Mouse (Mus musculus): Measurements from ENCODE around the gene Nr2f1. TPM values are rescaled to one million over a fixed set of nuclear protein-coding genes. Genes with fewer than 3 reads are reported as not detected.

The Nr2f1 gene
- polyA plus RNA-seq, 1 experiment from 2014 or later = 9.8 TPM

DNA sequence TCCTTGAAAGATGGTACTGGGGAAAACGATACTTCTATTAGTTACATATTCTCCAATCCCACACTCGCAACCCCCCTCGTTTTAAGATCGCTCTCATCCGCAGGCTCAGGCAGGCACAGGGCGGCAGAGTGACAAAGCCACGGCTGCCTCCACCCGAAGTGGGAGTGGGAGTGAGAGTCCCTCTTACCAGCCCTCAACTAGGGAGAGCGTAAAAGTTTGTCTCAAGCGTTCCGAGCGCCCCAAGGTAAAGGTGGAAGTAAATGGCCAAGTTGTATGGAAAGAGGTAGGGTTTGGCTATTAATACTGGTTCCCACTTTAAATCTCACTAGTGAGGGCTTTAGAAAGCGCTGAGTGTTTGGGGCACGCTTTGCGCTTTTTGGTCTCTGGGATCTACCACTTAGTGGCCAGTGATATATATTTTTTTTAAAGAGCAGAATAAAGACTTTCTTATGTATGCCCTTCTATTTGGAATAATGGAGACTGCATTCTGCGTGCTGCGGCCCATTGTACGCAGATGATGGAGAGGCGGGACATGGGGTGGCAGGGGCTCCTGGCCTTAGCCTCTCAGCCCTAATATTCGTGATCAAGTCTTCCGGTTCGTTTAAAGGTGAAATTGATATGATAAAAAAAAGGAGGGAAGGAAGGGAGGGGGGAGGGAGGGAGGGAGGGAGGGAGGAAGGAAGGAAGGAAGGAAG, 2.5 kb upstream of the Nr2f1 start:
- TF ChIP-seq CTCF (IDR thresholded peaks at IDR 0.05; ENCODE audit: low read depth) = no peak
- Histone ChIP-seq H3K27ac (peak overlapping the region; percentile 50), H3K9me3 (replicated peaks; ENCODE audit: low read length) (no peaks in the 10 kb centered on the region), H3K4me3 (replicated peaks; ENCODE audit: low read depth, low read length) (peak overlapping the region; percentile 82), H3K4me2 (ENCODE audit: low read length) (peak overlapping the region; percentile 92), H3K27me3 (ENCODE audit: insufficient read depth, low read length) (no peaks in the 10 kb centered on the region), H3K9ac (ENCODE audit: low read depth, low read length) (peak overlapping the region; percentile 37; the same call in 1 of the 2 replicates), H3K4me1 (replicated peaks; ENCODE audit: insufficient read depth, low read length) (peaks cover 5% of the 10 kb centered on the region; the same call in 1 of the 2 replicates), H3K36me3 (ENCODE audit: insufficient read depth, low read length) (no peaks in the 10 kb centered on the region)
- ATAC-seq (replicated peaks; ENCODE audit: low FRiP score, low read depth) = peak; percentile 6; the same call in 1 of the 2 replicates
- peak; percentile 44 for DNase-seq (ENCODE audit: low spot score)
- under 1% methylated on average over 22 of the region's 22 CpGs for WGBS

DNA sequence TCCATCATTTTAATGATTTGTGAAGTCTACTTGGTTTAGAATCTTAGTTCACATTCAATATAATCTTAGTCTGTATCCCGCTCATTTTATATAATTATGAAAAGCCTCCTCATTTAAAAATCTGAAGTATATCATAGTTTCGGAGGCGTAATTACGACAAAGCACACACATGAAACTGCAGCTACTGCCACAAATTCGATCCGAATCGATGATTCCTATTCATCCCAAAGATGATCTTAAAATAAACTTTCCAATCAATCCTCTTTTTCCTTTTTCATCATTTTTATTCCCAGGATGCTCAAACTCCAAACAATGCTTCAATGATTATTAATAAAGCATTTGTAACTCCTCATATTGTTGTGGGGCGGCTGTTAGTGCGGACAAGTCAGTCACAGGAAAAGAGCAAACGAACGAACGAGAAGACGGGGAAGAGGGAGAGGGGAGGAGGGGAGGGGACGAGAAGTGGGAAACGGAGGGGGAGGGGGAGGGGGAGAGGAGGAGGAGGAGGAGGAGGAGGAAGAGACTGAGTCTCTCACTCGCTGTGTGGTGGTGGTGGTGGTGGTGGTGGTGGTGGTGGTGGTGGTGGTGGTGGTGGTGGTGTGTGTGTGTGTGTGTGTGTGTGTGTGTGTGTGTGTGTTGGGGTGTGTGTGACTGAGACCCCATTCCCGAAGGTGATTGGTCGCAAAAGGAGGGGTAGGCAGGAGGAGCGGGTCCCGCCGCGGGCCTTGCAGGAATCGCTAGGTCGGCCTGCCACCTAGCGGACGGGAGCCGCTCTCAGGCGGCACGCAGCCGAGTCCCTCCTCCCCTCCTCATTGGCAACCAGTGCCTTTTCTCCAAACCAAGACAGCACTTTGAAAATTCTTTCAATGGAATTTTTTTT, 1.7 kb upstream of the Nr2f1 start:
- peaks cover 5% of the 10 kb centered on the region; the same call in 1 of the 2 replicates for H3K4me1 ChIP-seq (replicated peaks; ENCODE audit: insufficient read depth, low read length)
- H3K9me3 ChIP-seq (replicated peaks; ENCODE audit: low read length) = no peaks in the 10 kb centered on the region
- no peaks in the 10 kb centered on the region for H3K36me3 ChIP-seq (ENCODE audit: insufficient read depth, low read length)
- H3K4me2 ChIP-seq (ENCODE audit: low read length) = peak overlapping the region; percentile 92
- H3K27ac ChIP-seq = peak overlapping the region; percentile 50; the same call in 1 of the 2 replicates
- DNase-seq (ENCODE audit: low spot score) = peak; percentile 96
- peak overlapping the region; percentile 82 for H3K4me3 ChIP-seq (replicated peaks; ENCODE audit: low read depth, low read length)
- no peaks in the 10 kb centered on the region for H3K27me3 ChIP-seq (ENCODE audit: insufficient read depth, low read length)
- peak; percentile 77 for TF ChIP-seq CTCF (IDR thresholded peaks at IDR 0.05; ENCODE audit: low read depth)
- ATAC-seq (replicated peaks; ENCODE audit: low FRiP score, low read depth) = peak; percentile 55
- WGBS = 1% methylated on average over 29 of the region's 30 CpGs
- no peak overlapping the region for H3K9ac ChIP-seq (ENCODE audit: low read depth, low read length)

DNA sequence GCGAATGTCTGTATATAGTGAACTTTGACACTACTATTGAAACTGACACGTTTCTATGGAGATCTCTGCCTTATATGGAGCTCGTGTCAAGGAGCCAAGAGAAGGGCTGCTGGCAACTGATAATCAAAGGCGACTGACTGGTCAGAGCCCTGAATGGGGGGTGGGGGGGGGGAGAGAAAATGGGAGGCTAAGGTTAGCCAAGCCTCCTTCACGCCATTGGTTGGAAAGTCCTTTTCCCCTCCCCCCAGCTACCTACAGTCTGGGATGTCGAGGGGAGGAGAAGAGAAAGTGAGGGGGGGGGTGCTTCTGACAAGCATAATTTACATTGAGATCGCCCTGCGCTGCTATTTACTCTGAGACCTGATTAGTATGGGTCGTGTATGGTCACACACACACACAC, 850 bp upstream of the Nr2f1 start:
- TF ChIP-seq CTCF (IDR thresholded peaks at IDR 0.05; ENCODE audit: low read depth) = no peak
- 0% methylated on average over 9 of the region's 9 CpGs for WGBS
- H3K27me3 ChIP-seq (ENCODE audit: insufficient read depth, low read length) = no peaks in the 10 kb centered on the region
- H3K36me3 ChIP-seq (ENCODE audit: insufficient read depth, low read length) = no peaks in the 10 kb centered on the region
- H3K4me1 ChIP-seq (replicated peaks; ENCODE audit: insufficient read depth, low read length) = peaks cover 7% of the 10 kb centered on the region; the same call in 1 of the 2 replicates
- peak overlapping the region; percentile 82 for H3K4me3 ChIP-seq (replicated peaks; ENCODE audit: low read depth, low read length)
- H3K27ac ChIP-seq = 0 out of 2 replicates have a peak overlapping the region, but pooled peaks have one; percentile 6
- H3K9ac ChIP-seq (ENCODE audit: low read depth, low read length) = no peak overlapping the region
- DNase-seq (ENCODE audit: low spot score) (peak; percentile 89), ATAC-seq (replicated peaks; ENCODE audit: low FRiP score, low read depth) (peak; percentile 7; the same call in 1 of the 2 replicates)
- no peaks in the 10 kb centered on the region for H3K9me3 ChIP-seq (replicated peaks; ENCODE audit: low read length)
- peak overlapping the region; percentile 92 for H3K4me2 ChIP-seq (ENCODE audit: low read length)

DNA sequence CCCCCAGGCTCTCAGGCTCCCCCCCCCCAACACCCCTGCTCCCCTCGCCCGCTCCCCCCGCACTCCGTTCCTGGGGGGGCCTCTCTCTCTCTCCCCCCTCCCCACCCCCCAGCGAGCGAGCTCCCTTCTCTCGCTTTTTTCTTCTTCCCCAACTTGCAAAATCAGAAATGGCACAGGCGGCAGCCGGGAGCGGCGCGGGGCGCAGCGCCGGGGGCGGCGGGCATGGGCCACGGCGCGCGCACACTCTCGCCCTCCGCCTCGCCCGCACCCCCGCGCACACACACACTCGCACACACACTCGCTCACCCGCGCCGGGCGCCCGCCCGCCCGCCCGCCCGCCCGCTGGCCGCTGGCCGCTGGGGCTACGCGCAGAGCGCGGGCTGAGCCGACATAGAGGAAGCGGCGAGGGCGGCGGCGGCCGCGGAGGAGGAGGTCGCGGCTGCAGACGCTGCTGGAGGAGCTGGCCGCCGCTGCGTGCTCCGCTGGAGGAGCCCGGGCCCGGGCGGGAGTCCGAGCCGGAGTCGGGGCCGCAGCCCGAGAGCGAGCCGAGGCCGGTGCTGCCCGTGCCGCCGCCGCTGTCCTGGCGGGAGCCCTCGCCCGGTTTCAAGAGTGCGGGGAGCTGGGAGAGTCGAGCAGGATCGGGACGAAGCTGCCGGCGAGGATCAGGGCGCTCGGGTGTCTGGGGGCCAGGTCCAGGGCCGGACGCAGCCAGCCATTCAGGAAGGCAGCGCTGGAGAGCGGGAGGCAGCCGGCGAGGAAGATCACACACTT, 501 bp downstream of the Nr2f1 start:
- no peaks in the 10 kb centered on the region for H3K9me3 ChIP-seq (replicated peaks; ENCODE audit: low read length)
- no peaks in the 10 kb centered on the region for H3K27me3 ChIP-seq (ENCODE audit: insufficient read depth, low read length)
- DNase-seq (ENCODE audit: low spot score) (peak; percentile 74), ATAC-seq (replicated peaks; ENCODE audit: low FRiP score, low read depth) (peak; percentile 44)
- peak overlapping the region; percentile 92 for H3K4me2 ChIP-seq (ENCODE audit: low read length)
- WGBS = 1% methylated on average over 74 of the region's 92 CpGs
- H3K4me1 ChIP-seq (replicated peaks; ENCODE audit: insufficient read depth, low read length) = peaks cover 11% of the 10 kb centered on the region; the same call in 1 of the 2 replicates
- H3K36me3 ChIP-seq (ENCODE audit: insufficient read depth, low read length) = no peaks in the 10 kb centered on the region
- TF ChIP-seq CTCF (IDR thresholded peaks at IDR 0.05; ENCODE audit: low read depth) = no peak
- H3K9ac ChIP-seq (ENCODE audit: low read depth, low read length) = peak overlapping the region; percentile 89
- H3K27ac ChIP-seq = peak overlapping the region; percentile 94
- peak overlapping the region; percentile 82 for H3K4me3 ChIP-seq (replicated peaks; ENCODE audit: low read depth, low read length)

GRCm38 (mm10) chr13:78198391-78198870, 1.1 kb downstream of the Nr2f1 start:
- ATAC-seq (replicated peaks; ENCODE audit: low FRiP score, low read depth) = 0 out of 2 replicates have a peak, but pooled peaks have one; percentile 3
- DNase-seq (ENCODE audit: low spot score) = peak; percentile 52
- Histone ChIP-seq H3K27me3 (ENCODE audit: insufficient read depth, low read length) (no peaks in the 10 kb centered on the region), H3K9ac (ENCODE audit: low read depth, low read length) (peak overlapping the region; percentile 89), H3K36me3 (ENCODE audit: insufficient read depth, low read length) (no peaks in the 10 kb centered on the region), H3K4me3 (replicated peaks; ENCODE audit: low read depth, low read length) (peak overlapping the region; percentile 82), H3K27ac (peak overlapping the region; percentile 94), H3K9me3 (replicated peaks; ENCODE audit: low read length) (no peaks in the 10 kb centered on the region), H3K4me2 (ENCODE audit: low read length) (peak overlapping the region; percentile 92), H3K4me1 (replicated peaks; ENCODE audit: insufficient read depth, low read length) (peaks cover 9% of the 10 kb centered on the region; the same call in 1 of the 2 replicates)
- TF ChIP-seq CTCF (IDR thresholded peaks at IDR 0.05; ENCODE audit: low read depth) = no peak
- WGBS = 2% methylated on average over 23 of the region's 63 CpGs
